Mouse (Mus musculus) olfactory bulb, adult 2 months (tissue): ENCODE measurements around the gene Car15.

ENCODE experiments used
- CTCF ChIP-seq: fragments of 200-500 bp; IDR thresholded peaks from 2 replicates; pipeline ENCODE4 v1.5.1; 2012; ENCODE audit warnings: low read depth, mild to moderate bottlenecking, low read length, moderate library complexity; ENCODE audit not compliant: insufficient read depth
- POLR2A ChIP-seq: fragments of 200-500 bp; IDR thresholded peaks from 2 replicates; pipeline ENCODE4 v1.6.1; 2012; ENCODE audit warnings: mild to moderate bottlenecking, low read depth, low read length, moderate library complexity; ENCODE audit not compliant: insufficient read depth

- TF ChIP-seq CTCF: no peak
- TF ChIP-seq POLR2A: no peak
These were observed 34.3 kb downstream of the Car15 start for GRCm38 (mm10) chr16:17803675-17804448.
